Mouse (Mus musculus): Measurements from ENCODE around the gene Cntnap2.

DNA sequence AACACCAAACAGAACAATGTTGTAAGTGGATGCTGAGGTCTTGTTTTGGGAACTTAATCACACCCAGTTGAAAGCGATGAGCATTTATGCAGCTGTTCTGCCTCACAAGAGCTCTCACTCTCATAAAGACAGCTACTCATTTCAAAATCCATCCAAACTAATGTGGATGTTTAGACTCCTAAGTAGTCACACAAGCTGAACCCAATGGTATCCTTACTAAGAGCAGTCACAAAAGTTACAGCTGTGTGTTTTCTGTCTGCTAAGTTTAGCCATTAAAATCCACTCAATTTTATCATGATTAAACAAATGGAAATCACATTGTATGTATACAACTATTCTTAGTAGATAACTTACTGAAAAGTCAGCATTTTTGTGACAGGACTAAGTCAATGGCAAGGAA, 1173.7 kb downstream of the Cntnap2 start:
- no peak for TF ChIP-seq POLR2A (IDR thresholded peaks at IDR 0.05; ENCODE audit: insufficient read depth, low read depth, low read length)
- no peak for TF ChIP-seq CTCF (IDR thresholded peaks at IDR 0.05)

All from heart, adult 2 months (tissue).